Mouse (Mus musculus): Measurements from ENCODE around the gene Capza1. TPM values are rescaled to one million over a fixed set of nuclear protein-coding genes. Genes with fewer than 3 reads are reported as not detected.
A peak's percentile ranks its signal among the peaks of the same experiment; 100 is the strongest.

Gene Capza1
- polyA plus RNA-seq, 1 experiment from 2014 or later, result 188 TPM

DNA sequence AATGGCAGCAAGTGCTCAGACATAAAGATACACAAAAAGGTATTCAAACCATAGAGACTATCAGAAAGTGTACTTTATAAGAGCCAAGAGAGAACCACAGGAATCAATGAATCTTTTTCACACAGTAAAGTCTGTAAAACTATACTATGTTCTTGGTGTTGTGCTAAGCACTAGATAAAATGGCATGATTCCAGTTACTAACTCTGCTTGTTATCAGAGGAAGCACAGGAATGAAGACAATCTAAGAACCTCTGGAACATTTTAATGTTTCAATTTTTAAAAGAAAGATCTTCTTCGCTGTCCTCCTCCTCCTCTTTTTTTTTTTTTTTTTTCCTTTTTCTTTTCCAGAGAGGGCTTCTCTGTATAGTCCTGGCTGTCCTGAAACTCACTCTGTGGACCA, 5.7 kb downstream of the Capza1 start:
- Histone ChIP-seq H3K4me3 (no peak overlapping the region), H3K36me3 (peaks cover 22% of the 10 kb centered on the region), H3K9ac (no peak overlapping the region), H3K4me2 (no peak overlapping the region), H3K27ac (ENCODE audit: poor library complexity, severe bottlenecking) (no peak overlapping the region), H3K4me1 (replicated peaks) (peaks cover 25% of the 10 kb centered on the region), H3K9me3 (replicated peaks) (no peaks in the 10 kb centered on the region), H3K27me3 (replicated peaks) (no peaks in the 10 kb centered on the region)
- ATAC-seq (ENCODE audit: insufficient number of reproducible peaks, low FRiP score), result no peak
- WGBS, result 78% methylated on average over 1 of the region's 1 CpGs

DNA sequence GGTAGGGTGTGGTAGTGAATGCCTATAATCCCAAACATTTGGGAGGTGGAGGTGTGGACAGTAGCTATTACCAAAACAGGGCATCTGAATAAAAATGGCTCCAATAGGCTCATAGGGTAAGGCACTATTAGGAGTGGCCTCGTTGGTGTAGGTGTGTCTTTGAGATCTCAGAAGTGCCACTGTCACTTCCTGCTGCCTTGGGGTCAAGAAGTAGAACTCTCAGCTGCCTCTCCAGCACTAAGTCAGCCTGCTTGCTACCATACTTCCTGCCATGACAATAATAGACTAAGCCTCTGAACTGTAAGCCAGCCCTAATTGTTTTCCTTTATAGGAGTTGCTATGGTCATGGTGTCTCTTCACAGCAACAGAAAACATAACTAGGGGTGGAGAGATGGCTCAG, 8.2 kb downstream of the Capza1 start:
- Histone ChIP-seq H3K9me3 (replicated peaks) (no peaks in the 10 kb centered on the region), H3K27ac (ENCODE audit: poor library complexity, severe bottlenecking) (no peak overlapping the region), H3K4me1 (replicated peaks) (peaks cover 11% of the 10 kb centered on the region), H3K36me3 (peaks cover 22% of the 10 kb centered on the region), H3K27me3 (replicated peaks) (no peaks in the 10 kb centered on the region), H3K9ac (no peak overlapping the region), H3K4me3 (no peak overlapping the region), H3K4me2 (no peak overlapping the region)
- ATAC-seq (ENCODE audit: insufficient number of reproducible peaks, low FRiP score), result no peak
- WGBS, result 74% methylated on average over 1 of the region's 1 CpGs

DNA sequence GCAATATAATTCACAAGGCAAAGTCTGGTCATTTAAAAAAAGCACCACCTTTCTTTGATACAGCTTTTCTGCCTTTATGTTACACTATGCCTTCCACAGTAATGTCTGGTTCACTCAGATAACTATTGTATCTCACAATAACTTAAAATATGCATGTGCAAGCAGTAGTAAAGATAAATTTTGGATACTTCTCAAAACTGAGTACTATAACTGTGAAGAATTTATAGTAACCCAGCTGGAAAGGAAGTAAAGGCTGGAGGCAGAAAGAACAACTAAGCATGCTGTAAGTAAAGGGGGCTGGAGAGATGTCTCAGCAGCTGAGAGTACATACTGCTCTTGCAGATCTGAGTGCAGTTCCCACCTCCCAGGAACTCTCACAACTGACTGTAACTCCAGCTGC, 9.4 kb downstream of the Capza1 start:
- Histone ChIP-seq H3K27me3 (replicated peaks) (no peaks in the 10 kb centered on the region), H3K4me3 (no peak overlapping the region), H3K27ac (ENCODE audit: poor library complexity, severe bottlenecking) (no peak overlapping the region), H3K4me2 (no peak overlapping the region), H3K36me3 (peaks cover 22% of the 10 kb centered on the region), H3K9me3 (replicated peaks) (no peaks in the 10 kb centered on the region), H3K9ac (no peak overlapping the region), H3K4me1 (replicated peaks) (peaks cover 5% of the 10 kb centered on the region)
- no peak for ATAC-seq (ENCODE audit: insufficient number of reproducible peaks, low FRiP score)

DNA sequence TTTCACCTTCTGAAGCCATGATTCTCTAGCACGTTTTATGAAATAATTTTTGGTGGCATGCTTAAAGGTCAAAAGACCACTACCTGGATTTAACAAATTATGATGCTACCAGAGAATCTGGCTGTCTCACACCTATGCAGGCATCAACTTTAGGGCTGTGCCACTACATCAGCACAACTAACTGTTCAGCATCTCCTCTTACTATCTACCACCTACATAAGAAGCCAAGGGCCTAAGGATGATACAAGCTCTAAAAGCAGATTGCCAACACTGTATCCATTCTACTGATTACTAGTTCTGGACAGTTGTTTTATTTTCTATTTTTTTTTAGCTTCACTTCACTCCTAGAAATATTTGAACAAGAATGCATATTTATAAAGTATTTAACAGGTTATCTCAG, 9.8 kb downstream of the Capza1 start:
- ATAC-seq (ENCODE audit: insufficient number of reproducible peaks, low FRiP score), result no peak
- 90% methylated on average over 1 of the region's 1 CpGs for WGBS
- H3K27ac ChIP-seq (ENCODE audit: poor library complexity, severe bottlenecking), result no peak overlapping the region
- H3K9me3 ChIP-seq (replicated peaks), result no peaks in the 10 kb centered on the region
- peaks cover 25% of the 10 kb centered on the region for H3K36me3 ChIP-seq
- H3K4me2 ChIP-seq, result no peak overlapping the region
- H3K9ac ChIP-seq, result no peak overlapping the region
- H3K4me3 ChIP-seq, result no peak overlapping the region
- no peaks in the 10 kb centered on the region for H3K27me3 ChIP-seq (replicated peaks)
- peaks cover 1% of the 10 kb centered on the region for H3K4me1 ChIP-seq (replicated peaks)

DNA sequence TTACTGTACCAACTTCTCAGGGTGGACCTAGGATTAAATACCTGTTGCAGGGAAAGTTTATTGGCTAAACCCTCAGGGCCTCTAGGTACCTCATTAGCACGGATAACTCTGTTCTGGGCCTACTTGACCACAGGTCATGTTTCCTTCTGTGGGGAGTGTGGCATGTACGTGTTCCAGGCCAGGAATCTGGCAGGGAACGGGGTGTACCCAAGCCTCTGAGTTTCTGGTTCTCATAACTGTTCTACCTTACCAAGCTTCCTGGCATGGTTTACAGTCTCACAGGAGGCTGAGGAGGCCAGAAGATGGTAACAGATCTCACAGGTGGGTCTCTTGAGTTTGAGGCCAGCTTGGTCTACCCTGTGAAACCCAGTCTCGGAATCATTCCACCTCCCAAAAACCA, 17.7 kb downstream of the Capza1 start:
- ATAC-seq (ENCODE audit: insufficient number of reproducible peaks, low FRiP score), result no peak
- Histone ChIP-seq H3K4me3 (no peak overlapping the region), H3K9ac (no peak overlapping the region), H3K27me3 (replicated peaks) (no peaks in the 10 kb centered on the region), H3K4me1 (replicated peaks) (peaks cover 9% of the 10 kb centered on the region; the same call in 1 of the 2 replicates), H3K27ac (ENCODE audit: poor library complexity, severe bottlenecking) (no peak overlapping the region), H3K4me2 (no peak overlapping the region), H3K36me3 (peaks cover 60% of the 10 kb centered on the region), H3K9me3 (replicated peaks) (no peaks in the 10 kb centered on the region)
- WGBS, result 76% methylated on average over 4 of the region's 4 CpGs

DNA sequence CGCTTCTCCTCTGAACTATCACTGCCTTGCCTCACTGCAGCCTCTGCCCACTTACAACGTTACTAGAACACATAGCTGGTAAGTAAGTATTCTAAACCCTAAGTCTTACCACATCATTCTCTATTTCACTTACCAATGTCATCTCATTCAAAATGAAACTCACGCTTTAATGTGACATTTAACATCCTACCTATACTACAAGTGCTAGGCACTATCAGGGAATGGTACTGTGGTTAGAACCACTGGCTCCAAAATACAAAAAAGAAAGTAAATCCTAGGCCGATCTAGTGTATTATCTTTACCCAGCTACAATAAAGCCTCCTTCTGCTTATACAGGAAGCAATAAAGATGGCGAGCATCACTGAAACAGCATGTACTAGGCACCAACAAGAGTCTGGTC, 23.3 kb downstream of the Capza1 start:
- H3K4me2 ChIP-seq, result no peak overlapping the region
- WGBS, result 92% methylated on average over 5 of the region's 5 CpGs
- no peaks in the 10 kb centered on the region for H3K4me1 ChIP-seq (replicated peaks)
- peaks cover 71% of the 10 kb centered on the region for H3K36me3 ChIP-seq
- H3K4me3 ChIP-seq, result no peak overlapping the region
- no peak overlapping the region for H3K27ac ChIP-seq (ENCODE audit: poor library complexity, severe bottlenecking)
- ATAC-seq (ENCODE audit: insufficient number of reproducible peaks, low FRiP score), result no peak
- H3K9ac ChIP-seq, result no peak overlapping the region
- H3K27me3 ChIP-seq (replicated peaks), result no peaks in the 10 kb centered on the region
- no peaks in the 10 kb centered on the region for H3K9me3 ChIP-seq (replicated peaks)

DNA sequence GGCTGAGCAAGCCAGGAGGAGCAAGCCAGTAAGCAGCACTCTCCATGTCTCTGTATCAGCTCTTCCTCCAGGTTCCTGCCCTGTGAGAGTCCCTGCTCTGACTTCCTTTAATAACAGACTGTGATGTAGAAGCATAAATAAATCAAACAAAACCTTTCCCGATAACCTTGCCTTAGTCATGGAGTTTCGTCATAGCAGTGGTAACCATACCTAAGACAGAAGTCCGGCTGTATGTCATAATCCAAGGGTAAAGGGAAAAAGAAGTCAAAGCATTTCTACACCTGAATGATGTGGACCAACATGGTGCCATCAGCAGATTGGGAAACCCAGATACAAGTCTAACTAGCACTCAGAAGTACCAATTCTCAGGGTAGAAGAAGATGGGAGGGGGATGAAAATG, 28.5 kb downstream of the Capza1 start:
- no peak overlapping the region for H3K27ac ChIP-seq (ENCODE audit: poor library complexity, severe bottlenecking)
- no peaks in the 10 kb centered on the region for H3K9me3 ChIP-seq (replicated peaks)
- no peaks in the 10 kb centered on the region for H3K4me1 ChIP-seq (replicated peaks)
- WGBS, result 91% methylated on average over 3 of the region's 3 CpGs
- H3K4me3 ChIP-seq, result no peak overlapping the region
- ATAC-seq (ENCODE audit: insufficient number of reproducible peaks, low FRiP score), result no peak
- no peak overlapping the region for H3K4me2 ChIP-seq
- H3K27me3 ChIP-seq (replicated peaks), result no peaks in the 10 kb centered on the region
- H3K9ac ChIP-seq, result no peak overlapping the region
- peaks cover 63% of the 10 kb centered on the region for H3K36me3 ChIP-seq

DNA sequence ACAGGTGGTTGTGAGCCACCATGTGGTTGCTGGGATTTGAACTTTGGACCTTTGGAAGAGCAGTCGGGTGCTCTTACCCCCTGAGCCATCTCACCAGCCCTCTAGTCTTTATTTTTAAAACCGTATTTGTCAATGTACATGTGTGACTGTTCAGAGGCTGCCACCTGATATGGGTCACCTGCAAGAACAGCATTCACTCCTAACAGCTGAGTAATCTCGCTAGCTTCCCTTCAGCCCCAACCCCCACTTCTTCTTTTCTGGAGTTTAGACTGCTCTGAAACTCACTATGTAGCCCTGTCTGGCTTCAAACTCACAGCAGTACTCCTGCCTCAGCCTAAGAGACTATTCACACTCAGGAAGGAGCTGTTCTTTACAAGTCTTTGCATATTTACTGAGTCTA, 41.9 kb downstream of the Capza1 start:
- 82% methylated on average over 3 of the region's 3 CpGs for WGBS
- no peaks in the 10 kb centered on the region for H3K9me3 ChIP-seq (replicated peaks)
- no peak overlapping the region for H3K27ac ChIP-seq (ENCODE audit: poor library complexity, severe bottlenecking)
- H3K4me1 ChIP-seq (replicated peaks), result peaks cover 23% of the 10 kb centered on the region
- peaks cover 30% of the 10 kb centered on the region for H3K36me3 ChIP-seq
- no peak for ATAC-seq (ENCODE audit: insufficient number of reproducible peaks, low FRiP score)
- H3K4me2 ChIP-seq, result no peak overlapping the region
- H3K27me3 ChIP-seq (replicated peaks), result no peaks in the 10 kb centered on the region
- no peak overlapping the region for H3K9ac ChIP-seq
- no peak overlapping the region for H3K4me3 ChIP-seq

DNA sequence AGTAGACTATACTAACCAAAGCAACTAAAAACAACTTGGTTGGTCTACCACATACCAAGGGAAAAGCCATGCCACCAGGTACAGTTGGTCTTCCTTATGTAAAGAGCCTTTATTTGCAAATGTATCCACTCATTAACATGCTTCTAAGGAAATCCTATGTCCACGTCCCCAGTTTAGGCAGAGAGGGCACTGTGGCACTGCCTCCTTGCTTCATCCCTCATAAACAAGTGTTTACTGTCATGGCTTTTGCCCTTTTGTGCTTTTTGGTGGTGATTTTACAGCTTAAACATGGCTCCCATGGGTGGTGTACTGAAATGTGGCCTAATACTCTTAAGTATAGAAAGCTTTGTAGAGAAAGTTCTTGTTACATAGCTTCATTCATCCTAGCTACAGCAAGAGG, 43.9 kb downstream of the Capza1 start:
- Histone ChIP-seq H3K9ac (no peak overlapping the region), H3K4me1 (replicated peaks) (peaks cover 39% of the 10 kb centered on the region), H3K4me2 (no peak overlapping the region), H3K4me3 (no peak overlapping the region), H3K27me3 (replicated peaks) (no peaks in the 10 kb centered on the region), H3K36me3 (peaks cover 22% of the 10 kb centered on the region), H3K27ac (ENCODE audit: poor library complexity, severe bottlenecking) (0 out of 2 replicates have a peak overlapping the region, but pooled peaks have one; percentile 67), H3K9me3 (replicated peaks) (no peaks in the 10 kb centered on the region)
- no peak for ATAC-seq (ENCODE audit: insufficient number of reproducible peaks, low FRiP score)
- 72% methylated on average over 1 of the region's 1 CpGs for WGBS

DNA sequence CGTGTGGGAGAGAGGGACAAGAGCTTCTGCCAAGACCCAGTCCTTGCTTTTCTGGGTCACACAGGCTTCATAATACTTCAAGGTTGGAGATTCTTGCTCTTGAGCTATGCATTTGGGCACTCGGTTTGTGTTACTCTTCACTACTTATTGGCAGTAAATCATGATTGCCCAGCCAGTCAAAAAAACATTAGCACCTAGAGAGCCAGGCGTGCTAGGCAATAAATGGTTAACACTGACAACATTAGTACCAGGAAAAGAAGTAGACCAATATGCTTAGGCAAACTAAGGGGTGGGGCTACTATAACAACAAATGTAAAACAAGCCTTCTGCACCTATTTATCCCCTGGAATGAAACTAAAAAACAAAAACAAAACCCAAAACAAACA, 45.6 kb downstream of the Capza1 start:
- Histone ChIP-seq H3K9me3 (replicated peaks) (no peaks in the 10 kb centered on the region), H3K9ac (peak overlapping the region; percentile 97), H3K27me3 (replicated peaks) (no peaks in the 10 kb centered on the region), H3K4me1 (replicated peaks) (peaks cover 42% of the 10 kb centered on the region), H3K36me3 (peaks cover 25% of the 10 kb centered on the region), H3K4me3 (peak overlapping the region; percentile 97), H3K27ac (ENCODE audit: poor library complexity, severe bottlenecking) (peak overlapping the region; percentile 97), H3K4me2 (peak overlapping the region; percentile 80)
- 2% methylated on average over 3 of the region's 3 CpGs for WGBS
- ATAC-seq (ENCODE audit: insufficient number of reproducible peaks, low FRiP score), result no peak

DNA sequence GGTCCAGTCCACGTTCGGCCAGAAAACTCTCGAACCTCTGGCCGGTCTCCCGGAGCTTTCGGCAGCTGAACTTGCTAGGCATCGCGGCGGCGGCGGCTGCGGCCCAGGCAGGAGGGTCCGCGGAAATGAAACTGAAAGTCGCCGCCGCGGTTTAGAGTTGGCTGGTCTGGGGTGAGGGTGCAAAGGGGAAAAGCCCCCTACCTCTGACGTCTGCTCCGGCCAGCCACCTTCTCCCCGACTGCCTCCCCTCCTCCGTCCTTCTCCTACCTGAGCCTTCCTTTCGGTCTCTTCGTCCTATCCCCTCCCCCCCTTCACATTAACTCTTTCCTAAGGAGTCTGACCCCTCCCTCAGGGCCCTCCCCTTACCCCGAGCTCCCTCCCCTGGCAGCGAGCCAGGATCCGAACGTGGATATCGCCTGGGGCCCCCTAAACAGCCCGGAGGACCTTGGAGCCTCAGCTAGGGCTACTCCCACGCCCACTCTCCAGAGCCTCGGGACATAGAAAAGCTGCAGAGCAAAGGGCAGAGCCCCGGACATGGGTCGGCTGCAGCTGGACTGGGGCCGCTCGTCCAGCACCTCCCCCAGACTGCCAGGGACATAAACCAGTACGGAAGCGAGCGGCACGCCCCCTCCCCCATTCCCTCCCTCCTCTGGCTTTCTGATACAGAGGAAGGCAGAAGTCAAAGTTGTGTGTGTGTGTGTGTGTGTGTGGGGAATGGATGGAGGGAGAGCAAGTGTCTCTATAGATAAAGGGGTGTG, 46.1 kb downstream of the Capza1 start, which contains the start of gene Mov10:
Gene Mov10 (minus strand): TSS at position 573 of the 758 bp plus-strand sequence.
- Histone ChIP-seq H3K27me3 (replicated peaks) (no peaks in the 10 kb centered on the region), H3K4me2 (peak within 1 kb of the TSS; percentile 80), H3K27ac (ENCODE audit: poor library complexity, severe bottlenecking) (peak within 1 kb of the TSS; percentile 97), H3K4me1 (replicated peaks) (peaks cover 42% of the 10 kb centered on the region), H3K9ac (peak within 1 kb of the TSS; percentile 97), H3K36me3 (peaks cover 30% of the 10 kb centered on the region), H3K4me3 (peak within 1 kb of the TSS; percentile 97), H3K9me3 (replicated peaks) (no peaks in the 10 kb centered on the region)
- ATAC-seq (ENCODE audit: insufficient number of reproducible peaks, low FRiP score), result peak; percentile 88
- under 1% methylated on average over 39 of the region's 40 CpGs for WGBS

DNA sequence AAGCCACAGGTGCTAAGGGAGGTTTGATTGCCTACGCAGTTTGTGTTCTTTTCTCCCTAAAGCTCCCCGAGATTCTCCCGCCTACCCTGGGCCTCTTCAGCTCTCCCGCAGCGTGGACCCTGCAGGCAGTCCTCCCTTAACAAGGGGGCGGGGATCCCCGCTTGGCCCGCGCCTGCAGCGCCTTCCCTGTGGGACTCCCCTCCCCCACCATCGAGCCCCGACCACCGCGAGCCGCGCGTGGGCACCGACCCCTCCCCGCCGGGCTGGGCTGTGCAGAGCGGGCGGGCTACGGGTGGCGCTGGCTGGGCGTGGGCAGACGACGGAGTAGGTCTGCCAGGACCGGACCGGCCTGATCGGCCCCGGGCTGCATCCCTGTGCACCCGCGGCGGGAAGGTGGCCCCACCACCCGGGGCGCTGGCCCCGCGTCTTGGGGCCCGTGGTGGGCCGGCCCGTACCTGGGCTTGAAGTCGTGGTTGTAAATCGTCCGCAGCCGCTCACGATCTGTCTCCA, 46.8 kb downstream of the Capza1 start:
- Histone ChIP-seq H3K4me1 (replicated peaks) (peaks cover 42% of the 10 kb centered on the region), H3K9me3 (replicated peaks) (no peaks in the 10 kb centered on the region), H3K4me3 (peak overlapping the region; percentile 97), H3K4me2 (peak overlapping the region; percentile 80), H3K9ac (peak overlapping the region; percentile 97), H3K27ac (ENCODE audit: poor library complexity, severe bottlenecking) (peak overlapping the region; percentile 97), H3K36me3 (peaks cover 28% of the 10 kb centered on the region), H3K27me3 (replicated peaks) (no peaks in the 10 kb centered on the region)
- peak; percentile 77 for ATAC-seq (ENCODE audit: insufficient number of reproducible peaks, low FRiP score)
- WGBS, result under 1% methylated on average over 46 of the region's 46 CpGs
